Mouse (Mus musculus) brain, embryonic 14.5 days (tissue): ENCODE measurements at regions not wholly inside any gene's neighbourhood (a gene's known extent, or its start where the extent isn't known, plus 50 kb on each side); places are given as distances from the start of the nearest gene placed in this dataset.

Experiments
- CTCF ChIP-seq: fragments of 200-500 bp; IDR thresholded peaks from 2 replicates; pipeline ENCODE4 v1.5.1; 2012; ENCODE audit warnings: inconsistent platforms, mild to moderate bottlenecking, moderate library complexity, borderline replicate concordance; ENCODE audit not compliant: insufficient read depth, insufficient read length; ENCODE audit errors: extremely low read depth
- POLR2A ChIP-seq: fragments of 200-500 bp; IDR thresholded peaks from 2 replicates; pipeline ENCODE4 v1.6.1; 2012; ENCODE audit warnings: mild to moderate bottlenecking, inconsistent platforms, borderline replicate concordance; ENCODE audit not compliant: poor library complexity, insufficient read depth, insufficient read length, severe bottlenecking; ENCODE audit errors: extremely low read depth

GRCm38 (mm10) chr17:85512971-85513370, 100.4 kb upstream of the Six3 start:
- no peak for TF ChIP-seq CTCF
- no peak for TF ChIP-seq POLR2A
